Mouse (Mus musculus) MEL-GATA-1-ER (cell line): Measurements from ENCODE around the gene Cep57l1.

Experiments
- DNase-seq: peaks from one replicate; pipeline ENCODE4 v3.0.0-alpha.2; 2012; ENCODE audit warnings: low read depth; ENCODE audit errors: extremely low read depth

Gene Cep57l1

DNA sequence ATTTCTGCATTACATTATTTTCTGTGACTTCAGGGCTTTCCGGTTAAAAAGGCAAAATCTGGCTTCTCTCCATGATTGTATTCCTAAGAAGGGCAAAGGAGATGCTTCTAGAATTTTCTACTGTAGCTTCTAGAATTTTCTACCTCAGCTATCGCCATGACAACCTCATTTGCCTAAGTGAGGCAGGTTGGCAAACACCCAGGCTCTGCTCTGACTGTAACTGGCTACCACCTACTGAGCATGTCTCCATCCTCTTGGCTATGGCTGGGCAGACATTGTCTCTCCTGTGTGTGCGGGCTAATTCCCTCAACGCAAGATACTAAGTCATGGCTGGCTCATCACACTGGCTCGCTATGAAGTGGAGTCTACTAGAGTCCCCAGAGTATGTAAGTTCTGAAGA is 63.1 kb downstream of the Cep57l1 start:
- DNase-seq, result no peak

DNA sequence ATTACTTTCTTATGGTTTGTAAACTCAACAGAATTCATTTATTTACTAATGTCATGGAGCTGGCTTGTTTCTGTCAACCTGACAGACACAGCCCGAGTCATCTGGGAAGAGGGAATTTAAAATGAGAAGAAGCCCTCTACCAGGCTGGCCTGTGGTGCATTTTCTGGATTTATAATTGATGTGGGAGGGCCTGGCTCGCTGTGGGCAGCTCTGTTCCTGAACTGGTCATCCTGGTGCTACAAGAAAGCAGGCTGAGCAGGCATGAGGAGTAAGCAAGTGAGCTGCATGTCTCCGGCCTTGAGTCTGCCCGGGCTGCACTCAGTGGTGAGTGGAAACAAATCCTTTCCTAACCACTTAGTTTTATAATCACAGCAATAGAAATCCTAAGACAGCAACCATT is 65.7 kb downstream of the Cep57l1 start:
- DNase-seq, result no peak

DNA sequence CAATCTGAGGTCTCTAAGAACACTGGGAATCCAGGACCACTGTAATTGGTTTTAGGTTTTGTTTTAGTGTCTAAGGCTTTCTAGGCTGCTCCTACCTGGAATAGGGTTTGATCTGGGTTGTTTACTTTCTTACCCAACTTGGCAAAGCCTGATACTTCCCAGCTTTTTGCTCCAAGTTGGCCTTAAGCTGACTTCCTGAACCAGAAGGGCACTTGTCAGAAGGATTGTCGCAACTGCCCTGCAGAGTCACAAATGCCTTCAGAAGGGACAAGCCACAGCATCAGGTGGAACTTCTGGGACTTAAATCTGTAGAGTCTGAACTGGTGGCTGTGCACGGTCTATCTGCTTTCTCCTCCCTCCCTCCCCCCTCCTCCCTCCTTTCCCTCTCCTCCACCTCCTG is 69.5 kb downstream of the Cep57l1 start:
- no peak for DNase-seq

DNA sequence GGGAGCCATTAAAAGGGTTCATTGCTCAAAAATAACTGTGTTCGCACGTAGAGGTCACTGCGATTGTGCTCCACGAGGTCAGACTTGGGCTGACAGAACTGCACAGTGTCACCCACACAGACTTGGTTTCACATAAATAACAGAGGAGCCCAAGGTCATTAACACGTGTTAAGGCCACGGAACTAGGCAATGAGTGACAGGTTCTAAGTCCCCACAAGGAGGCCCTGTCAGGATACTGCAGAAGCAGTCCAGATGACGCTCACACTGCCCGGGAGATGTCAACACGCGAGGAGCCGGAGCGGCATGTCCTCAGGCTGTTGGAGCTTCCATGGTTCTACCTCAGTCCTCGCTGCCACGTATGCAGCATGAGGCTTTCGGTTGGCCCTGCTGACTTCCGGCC is 72.4 kb downstream of the Cep57l1 start:
- DNase-seq, result no peak

DNA sequence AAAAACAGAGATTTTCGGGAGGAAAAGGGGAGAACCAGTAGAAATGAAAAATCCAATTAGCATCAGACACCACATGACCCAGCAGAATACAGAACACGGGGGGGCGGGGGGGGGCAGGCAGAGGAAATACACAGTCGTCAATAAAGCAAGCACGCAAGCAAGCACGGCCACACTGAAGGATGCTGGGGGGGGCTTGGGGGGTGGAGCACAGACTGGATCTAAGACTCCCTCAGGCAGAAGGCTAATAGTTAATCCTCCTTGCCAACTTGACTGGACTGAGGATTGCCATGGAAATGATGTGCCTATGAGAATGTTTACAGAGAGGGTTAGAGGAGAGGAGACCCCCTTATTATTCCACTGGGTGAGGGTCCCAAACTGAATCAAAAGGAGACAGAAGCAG is 74.3 kb downstream of the Cep57l1 start:
- DNase-seq, result no peak

DNA sequence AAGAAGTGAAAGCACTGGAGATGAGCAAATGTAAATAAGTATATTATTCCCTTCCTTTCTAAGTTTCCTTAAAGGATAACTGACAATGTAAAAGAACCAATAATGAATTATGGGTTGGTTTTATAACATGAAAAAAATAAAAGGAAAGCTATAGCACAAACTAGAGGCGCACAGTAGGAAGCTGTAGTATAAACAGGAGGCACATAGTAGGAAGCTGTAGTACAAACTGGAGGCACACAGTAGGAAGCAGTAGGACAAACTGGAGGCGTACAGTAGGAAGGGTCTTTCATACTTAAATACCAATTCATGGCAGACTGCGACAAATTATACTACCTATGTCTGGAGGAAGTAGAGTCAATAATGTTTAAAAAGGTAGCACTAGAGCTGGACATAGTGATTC is 76.5 kb downstream of the Cep57l1 start:
- no peak for DNase-seq

DNA sequence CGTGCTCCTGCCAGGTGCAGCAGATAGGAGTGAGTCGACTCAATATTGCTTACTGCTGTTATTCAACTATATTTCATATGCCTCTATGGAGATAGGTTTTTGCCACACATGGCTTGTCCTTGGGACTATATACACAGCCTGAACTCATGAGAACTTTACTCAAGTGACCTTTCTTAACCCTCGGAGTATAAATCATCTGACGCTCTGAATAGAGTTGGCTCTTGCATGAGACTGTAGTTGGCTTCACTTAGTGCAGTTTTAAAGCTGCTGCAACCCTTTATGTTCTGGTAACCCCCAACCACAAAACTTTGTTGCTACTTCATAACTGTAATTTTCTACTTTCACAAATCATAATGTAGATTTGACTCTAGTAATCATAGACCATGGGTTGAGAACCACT is 77.7 kb downstream of the Cep57l1 start:
- DNase-seq, result no peak

DNA sequence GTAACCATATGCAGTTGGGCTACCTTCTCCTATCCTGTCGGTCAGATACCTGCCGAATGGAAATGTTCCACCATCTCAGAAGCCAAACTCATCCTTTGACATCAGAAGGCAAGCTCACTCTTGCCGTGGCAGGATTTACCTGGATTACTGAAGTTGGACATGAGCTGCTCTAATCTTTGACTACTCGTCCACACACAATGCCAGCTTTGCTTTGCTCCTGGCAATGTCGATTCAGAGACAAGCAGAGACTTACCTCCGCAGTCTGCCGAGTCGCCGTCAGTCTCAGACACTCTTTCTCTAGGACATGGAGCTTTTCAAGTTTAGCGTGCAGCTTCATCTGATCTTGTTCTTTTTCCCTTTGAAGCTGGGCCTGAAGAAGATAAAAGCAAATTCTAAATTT is 78.9 kb downstream of the Cep57l1 start:
- DNase-seq, result no peak

DNA sequence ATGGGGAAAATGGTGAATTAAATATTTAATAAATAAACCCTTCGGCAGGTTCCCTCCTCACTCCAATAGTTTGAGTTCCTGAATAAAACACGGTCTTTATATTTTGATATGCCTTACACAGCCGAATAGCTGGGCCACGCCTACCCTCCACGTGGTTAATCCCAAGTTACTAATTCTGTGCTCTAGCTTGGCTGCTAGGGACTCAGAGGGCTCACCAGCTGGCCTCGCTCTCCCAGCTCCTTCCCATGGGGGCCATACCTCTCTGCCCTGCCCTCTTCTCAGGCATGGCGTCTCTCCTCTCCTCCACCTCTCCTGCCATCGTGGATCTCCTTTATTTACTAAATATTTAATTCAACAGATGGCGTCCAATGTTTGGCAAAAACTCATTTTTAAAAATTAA is 83.5 kb downstream of the Cep57l1 start:
- no peak for DNase-seq

DNA sequence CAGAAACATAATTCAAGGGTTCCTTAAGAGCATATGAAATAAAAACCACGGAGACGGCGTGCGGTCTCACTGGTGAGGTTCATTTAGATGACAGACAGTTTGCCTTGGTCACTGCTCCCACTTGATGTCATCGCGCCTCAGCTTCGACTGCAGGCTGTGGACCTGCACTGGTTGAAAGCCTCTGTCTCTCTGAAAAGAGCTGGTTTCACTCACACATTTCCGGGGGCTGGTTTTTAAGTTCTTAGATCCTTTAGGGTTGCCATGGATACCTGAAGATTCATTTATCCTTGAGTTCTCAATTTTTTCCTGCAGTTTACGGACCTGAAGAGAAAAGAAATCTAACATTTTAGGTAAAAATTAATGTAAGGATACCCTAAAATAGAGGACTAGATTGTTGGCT is 90.1 kb downstream of the Cep57l1 start:
- no peak for DNase-seq

DNA sequence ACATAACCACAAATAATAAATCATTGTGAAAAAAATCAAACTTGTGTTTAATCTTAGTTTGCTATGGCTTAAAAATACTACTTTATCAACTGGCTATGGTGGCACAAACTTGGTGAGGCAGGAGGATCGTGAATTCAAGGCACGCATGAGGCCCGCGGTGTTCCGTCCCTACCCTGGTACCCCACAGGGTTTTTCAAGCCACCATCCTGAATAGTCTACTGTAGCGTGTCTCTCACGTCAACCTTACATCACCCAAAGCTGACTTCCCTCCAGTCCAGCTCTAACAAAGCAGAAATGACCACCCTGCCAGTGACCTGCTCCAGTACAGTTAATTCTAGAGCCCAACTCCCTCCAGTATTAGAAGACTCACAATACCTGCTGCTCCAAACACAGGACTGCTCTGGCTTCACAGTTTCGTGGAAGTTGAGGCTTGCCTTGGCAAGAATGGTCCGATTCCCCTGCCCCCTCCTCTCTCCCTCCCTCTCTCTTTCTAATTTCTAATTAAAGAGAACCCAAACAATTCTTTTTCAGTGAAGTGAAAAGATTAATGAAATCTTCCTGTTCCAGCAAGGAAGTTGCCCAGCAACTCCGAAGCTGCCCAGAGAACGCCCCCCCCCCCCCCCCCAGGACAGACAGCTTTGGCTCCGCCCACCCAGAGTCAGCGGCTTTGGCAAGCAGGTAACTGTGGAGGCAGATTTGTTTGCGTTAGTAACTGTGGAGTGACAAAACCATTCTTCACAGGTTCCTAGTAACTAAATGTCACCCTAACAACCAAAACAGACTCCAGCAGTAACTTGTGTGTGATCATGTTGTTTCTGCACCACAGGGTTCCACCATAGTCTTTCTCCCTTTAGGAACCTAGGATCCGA is 93.4 kb downstream of the Cep57l1 start, which contains the start of gene Ccdc162:
Ccdc162 (minus strand) TSS at position 606 of the 869 bp plus-strand sequence.
- no peak for DNase-seq

DNA sequence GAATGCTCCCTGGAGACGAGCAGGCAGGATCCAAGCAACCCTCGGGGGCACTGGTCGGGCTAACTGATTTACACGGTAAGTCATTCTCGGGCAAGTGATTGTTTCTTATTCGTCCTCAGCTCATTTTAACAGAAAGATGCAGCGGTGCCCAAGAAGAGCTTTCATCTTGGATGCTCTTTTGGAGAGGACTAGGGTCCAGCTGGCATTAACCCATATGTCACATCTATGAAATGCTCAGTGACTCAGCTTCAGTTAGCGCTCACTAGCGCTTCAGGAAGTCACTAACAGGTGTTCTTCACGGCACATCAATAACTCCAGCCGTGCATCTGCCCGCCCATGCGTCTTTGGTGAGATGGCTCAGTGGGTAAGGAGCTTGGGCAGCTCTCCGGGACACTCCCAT is 94.1 kb downstream of the Cep57l1 start:
- DNase-seq, result no peak

DNA sequence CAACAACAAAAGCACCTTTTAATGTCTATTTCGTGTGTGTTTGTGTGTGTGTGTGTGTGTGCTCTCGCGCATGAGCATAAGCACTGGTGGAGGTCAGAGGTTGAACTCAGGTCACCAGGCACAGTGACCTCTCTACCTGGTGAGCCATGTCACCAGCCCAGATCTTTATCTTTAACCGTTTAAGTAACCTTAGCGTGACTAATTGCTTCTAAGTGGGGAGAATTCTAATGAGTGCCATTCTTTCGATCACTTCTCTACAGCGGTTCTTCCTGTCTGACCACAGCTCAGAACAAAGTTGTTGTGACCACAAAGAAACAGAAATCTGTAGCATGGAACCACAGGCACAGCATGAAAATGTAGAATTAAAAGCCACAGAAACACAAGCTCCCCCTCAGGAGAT is 98.2 kb downstream of the Cep57l1 start:
- no peak for DNase-seq

DNA sequence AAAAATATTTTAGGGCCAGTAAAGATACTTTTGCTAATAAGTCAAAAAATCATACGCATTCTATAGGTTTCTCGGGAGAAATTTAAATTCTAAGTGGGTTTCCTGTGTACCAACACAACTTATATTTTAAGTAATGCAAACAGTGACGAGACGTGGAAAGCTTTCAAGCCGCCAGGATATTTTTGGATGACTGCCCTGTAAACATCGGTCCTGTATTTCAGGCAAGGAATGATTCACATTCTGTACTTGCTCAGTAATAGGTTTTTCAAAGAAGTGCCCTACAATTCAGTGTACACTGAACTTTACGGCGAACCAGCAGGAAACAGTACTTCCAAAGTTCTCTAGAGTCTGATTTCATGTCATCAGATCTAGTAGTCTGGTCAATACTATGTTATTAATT is 98.9 kb downstream of the Cep57l1 start:
- DNase-seq, result no peak

DNA sequence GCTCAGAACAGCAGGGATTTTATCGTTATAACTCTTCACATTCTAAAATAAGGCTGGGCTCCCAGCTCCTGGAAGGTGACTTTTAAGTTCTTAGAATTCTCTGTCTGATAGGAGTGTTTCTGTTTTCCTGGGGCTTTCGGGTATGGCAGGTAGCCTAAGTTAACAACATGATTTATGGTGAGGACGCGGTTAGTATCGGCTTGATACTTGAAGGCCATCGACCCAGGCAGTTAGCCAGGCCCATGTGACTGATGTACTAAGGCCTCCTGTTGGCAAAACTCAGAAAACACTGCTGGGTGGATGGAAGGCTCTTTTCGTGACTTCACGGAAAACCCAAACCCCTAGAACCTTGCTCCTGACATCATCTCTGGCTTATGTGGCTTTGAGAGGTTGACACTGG is 100.3 kb downstream of the Cep57l1 start:
- DNase-seq, result no peak

DNA sequence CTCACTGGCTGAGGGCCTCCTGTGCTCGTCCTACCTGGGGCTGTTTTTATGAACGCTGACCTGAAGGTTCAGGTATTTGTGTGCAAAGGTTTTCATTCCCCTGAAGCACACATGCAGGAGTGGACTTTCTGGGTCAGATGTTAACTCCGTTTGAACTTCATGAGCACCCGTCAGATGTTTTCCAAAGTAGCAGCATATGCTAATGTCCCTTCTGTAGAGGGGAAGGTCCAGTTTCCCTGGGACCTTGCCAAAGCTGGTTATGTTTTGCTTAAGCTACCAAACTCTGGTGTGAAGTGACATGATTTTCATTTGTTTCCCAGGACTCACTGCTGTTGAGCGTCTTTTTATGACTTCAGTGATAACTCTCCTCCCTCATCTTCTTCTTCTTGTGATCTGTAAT is 110.0 kb downstream of the Cep57l1 start:
- DNase-seq, result no peak

DNA sequence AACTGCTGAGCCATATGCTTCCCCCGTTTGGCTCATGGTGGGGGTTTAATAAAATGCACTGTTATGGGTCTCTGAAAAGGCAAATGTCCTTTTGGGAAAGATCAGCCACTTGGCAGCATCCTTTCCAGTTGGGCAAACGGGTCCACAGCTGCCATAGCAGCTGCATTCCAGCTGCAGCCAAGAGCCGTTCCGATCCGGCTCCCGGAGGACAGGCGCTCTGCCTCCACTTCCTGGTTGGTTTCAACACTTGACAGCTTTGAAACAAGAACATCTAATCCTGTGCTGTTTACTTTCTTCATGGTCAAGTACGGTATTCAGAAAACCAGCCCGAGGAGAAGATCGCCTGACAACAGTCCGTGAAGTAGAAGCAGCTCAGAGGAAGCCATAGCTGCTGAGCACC is 112.6 kb downstream of the Cep57l1 start:
- DNase-seq, result no peak

DNA sequence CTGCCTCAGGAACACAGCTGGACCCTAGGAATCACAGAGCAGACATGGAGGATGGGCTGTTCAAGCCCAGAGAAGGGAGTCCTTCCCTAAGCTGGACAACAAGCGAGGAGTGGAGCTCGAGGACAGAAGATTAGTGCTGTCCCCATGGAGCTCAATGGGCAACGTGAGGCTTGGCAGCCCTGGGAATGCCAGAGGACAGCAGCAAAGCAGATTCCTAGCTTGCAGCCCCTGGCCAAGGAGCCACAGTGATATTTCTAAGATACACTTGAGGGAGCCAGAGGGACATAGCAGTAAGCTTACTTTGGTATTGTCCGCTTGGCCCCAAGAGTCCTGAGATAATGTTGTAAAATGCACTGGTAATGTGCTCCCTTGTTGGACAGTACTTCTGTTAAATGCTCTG is 118.7 kb downstream of the Cep57l1 start:
- no peak for DNase-seq

DNA sequence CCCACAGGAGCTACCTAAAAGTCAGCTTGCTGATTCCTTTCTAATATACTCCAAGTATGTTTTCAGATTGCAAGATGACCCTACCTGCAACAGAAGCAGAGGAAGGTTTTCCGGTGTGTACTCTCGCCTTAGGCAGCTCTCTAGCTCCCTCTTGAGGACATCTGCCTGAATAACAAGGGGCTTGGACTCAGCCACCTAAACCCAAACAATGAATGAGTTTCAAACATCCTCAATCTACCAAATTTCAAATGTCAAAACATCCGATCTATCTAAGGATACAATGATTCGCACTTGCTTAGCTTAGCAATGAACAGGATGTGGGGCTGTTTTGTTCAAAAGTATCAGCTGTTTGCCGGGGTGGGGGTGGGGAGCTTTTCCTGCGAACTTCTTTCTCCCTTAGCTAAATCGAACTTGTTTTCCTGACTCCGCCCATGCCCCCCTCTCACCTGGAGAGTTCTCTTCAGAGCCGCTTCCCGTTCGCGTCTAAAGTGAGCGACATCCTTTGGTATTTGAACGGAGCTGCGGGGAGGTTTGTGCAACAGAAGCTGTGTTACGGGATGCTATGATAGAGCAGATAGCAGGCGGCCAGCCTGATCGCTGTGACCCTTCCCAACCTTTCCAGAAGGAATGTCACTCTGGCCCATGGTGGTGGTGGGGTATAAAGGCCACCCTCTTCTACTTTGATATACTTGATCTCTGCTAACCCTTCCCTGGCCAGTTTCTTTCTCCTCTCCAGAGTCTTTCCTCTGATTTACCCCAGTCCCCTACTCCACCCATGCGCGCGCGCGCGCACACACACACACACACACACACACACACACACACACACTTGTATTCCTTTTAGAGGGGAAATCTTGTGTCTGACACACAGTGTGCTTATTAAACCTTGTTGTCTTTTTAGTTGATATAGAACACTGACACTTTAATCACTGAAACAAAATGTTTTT is 119.5 kb downstream of the Cep57l1 start:
- DNase-seq, result peak; percentile 16

DNA sequence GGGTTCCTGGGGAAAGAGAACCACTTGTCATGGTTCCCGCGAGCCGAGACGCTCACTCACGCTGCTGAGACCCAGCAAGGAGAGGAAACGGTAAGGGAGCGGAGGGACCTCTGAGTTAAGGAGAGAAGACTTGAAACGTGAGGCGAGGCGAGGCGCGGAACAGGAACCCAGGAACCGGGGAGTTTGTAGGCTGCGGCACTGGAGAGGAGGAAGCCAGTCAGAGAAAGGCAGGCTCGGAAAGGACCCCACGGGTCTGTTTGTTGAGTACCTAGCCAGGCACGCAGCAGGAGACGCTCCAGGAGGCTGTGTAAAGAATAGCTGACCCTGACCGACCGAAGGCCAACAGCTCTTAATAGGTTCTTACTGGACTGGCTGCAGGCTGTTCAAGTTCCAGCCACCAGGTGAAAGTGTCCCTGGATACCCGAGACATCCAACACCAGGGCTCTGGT is 125.1 kb downstream of the Cep57l1 start:
- no peak for DNase-seq

DNA sequence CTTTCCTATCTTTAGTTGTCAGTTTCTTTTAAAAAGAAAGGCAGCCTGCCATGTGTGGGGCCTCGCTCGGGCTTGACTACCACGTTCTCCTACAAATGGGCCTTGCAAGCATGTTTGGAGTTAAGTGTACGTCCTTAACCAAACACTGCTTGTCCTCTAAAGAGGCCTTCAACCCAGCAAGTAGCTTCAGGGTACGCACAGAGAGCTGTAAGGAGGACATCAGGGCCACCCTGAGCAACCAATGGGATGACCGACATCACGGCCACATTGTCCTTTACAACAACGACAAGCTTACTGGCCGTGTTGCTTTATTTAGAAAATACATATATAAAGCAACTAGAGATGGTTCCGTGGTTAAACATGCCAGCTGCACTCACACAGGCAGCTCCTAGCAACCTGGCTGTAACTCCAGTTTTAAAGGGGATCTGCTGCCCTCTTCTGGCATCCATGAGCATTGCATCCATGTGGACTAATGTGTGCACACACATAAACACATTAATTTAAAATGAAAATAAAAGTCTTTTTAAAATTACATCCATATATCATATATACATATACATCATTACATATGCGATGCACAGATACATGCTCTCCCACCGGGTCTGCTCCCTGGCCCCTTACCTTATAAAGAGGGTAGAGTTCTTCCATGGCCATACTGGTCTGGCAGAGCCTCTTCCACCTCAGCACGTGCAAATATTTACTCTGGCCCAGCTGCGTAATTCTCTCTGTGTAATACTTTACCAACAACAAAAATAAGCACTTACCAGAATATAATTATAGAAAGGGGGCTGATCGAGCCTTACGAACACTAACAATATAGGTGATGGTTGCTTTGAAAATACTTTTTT is 126.9 kb downstream of the Cep57l1 start:
- DNase-seq, result peak; percentile 51
